Mouse (Mus musculus) lung, adult 2 months (tissue): Measurements from ENCODE around the gene Banp.

ENCODE experiments used
- CTCF ChIP-seq: fragments of 200-500 bp; IDR thresholded peaks from 2 replicates; pipeline ENCODE4 v1.5.1; 2011; ENCODE audit warnings: mild to moderate bottlenecking, low read length, control low read depth; ENCODE audit not compliant: insufficient read depth
- POLR2A ChIP-seq: fragments of 200-500 bp; IDR thresholded peaks from 2 replicates; pipeline ENCODE4 v1.6.1; 2011; ENCODE audit warnings: low read depth, mild to moderate bottlenecking, control low read depth, low read length, borderline replicate concordance; ENCODE audit errors: extremely low read depth

GRCm38 (mm10) chr8:121951656-121952009 is 2.1 kb downstream of the Banp start:
- TF ChIP-seq CTCF, result no peak
- no peak for TF ChIP-seq POLR2A
